In the genomic region with DNA sequence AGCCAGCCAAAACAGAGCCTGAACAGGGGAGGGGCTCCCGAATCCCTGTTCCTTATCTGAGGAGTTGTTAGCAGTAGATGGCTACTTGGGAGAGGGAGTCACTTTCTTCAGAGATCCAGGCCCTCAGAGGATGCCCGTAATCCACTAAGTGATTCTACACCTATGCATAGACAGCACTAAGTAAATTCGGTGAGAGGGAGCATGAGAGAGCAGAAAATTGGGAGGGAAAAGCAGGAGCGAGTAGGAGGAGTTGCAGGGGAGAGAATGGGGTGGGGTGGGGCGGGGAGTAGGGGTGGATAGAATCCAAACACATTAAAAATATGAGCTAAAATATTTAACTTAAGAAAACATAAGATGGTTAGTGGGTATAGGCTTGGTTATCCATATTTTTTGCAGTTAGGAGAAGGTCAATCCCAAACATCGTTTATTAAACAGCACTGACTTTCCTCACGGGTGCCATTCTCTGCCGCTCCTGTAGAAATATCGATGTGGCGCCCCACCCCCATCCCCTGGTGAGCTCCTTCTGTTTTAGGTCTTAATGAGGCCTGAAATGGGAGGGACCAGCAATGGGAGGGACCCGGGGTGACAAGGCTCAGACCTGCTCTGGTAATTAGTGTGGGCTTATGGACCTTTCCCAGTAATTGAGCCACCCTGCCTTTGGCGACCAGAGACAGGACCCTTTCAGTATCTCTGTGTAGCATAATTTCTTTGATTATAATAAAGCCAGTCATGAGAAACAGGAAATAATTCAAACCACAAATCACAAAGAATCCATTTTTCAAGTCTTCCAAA, we compare ENCODE assay signal across 12 mouse cellular contexts.
DNase-seq lines count a peak whose midpoint lies in the region; ATAC-seq lines count a peak whose summit lies in the region.
"Had no signal": no experiment of that assay in that cellular context is flagged by ENCODE, and none has a peak within 500 bp of the region (broad histone marks: within the 10 kb centered on the region; RNA-seq: fewer than 3 reads in every experiment).

No protein-coding gene starts in this region.

- peak; percentile 18 for DNase-seq in embryo, embryonic 10 days (ENCODE audit: low spot score)
- no peak for DNase-seq in embryo, embryonic 9.5 days (ENCODE audit: extremely low spot score)
- DNase-seq in retina, embryonic 14.5 days (ENCODE audit: low spot score): peak; percentile 72
- DNase-seq in gastrocnemius, postnatal 25 days: no peak
- no peak for DNase-seq in spleen, adult 18-20 months
- DNase-seq: gastrocnemius, postnatal 10 days; lung, postnatal 4 days had no signal

- no peaks in the 10 kb centered on the region for H3K27me3 ChIP-seq in midbrain, embryonic 12.5 days
- no peaks in the 10 kb centered on the region for H3K27me3 ChIP-seq in midbrain, embryonic 15.5 days (replicated peaks)
- H3K27me3 ChIP-seq in hindbrain, embryonic 15.5 days: no peaks in the 10 kb centered on the region
- H3K27me3 ChIP-seq: stomach, embryonic 15.5 days had no signal

- H3K36me3 ChIP-seq in midbrain, embryonic 12.5 days: no peaks in the 10 kb centered on the region
- no peaks in the 10 kb centered on the region for H3K36me3 ChIP-seq in midbrain, embryonic 15.5 days (replicated peaks)
- H3K36me3 ChIP-seq in hindbrain, embryonic 15.5 days: no peaks in the 10 kb centered on the region
- H3K36me3 ChIP-seq: stomach, embryonic 15.5 days had no signal

- H3K9ac ChIP-seq in midbrain, embryonic 12.5 days (replicated peaks): no peak overlapping the region
- no peak overlapping the region for H3K9ac ChIP-seq in midbrain, embryonic 15.5 days
- H3K9ac ChIP-seq in hindbrain, embryonic 15.5 days: no peak overlapping the region
- H3K9ac ChIP-seq: stomach, embryonic 15.5 days had no signal

- H3K27ac ChIP-seq in midbrain, embryonic 12.5 days (replicated peaks): no peak overlapping the region
- no peak overlapping the region for H3K27ac ChIP-seq in midbrain, embryonic 15.5 days
- H3K27ac ChIP-seq in hindbrain, embryonic 15.5 days (replicated peaks): no peak overlapping the region
- H3K27ac ChIP-seq: stomach, embryonic 15.5 days had no signal

- H3K9me3 ChIP-seq in midbrain, embryonic 12.5 days: no peaks in the 10 kb centered on the region
- no peaks in the 10 kb centered on the region for H3K9me3 ChIP-seq in midbrain, embryonic 15.5 days
- H3K9me3 ChIP-seq in hindbrain, embryonic 15.5 days: no peaks in the 10 kb centered on the region
- H3K9me3 ChIP-seq: stomach, embryonic 15.5 days had no signal

- ATAC-seq in midbrain, embryonic 12.5 days (ENCODE audit: low FRiP score, low read depth): peak; percentile 73; the same call in 1 of the 2 replicates
- ATAC-seq in midbrain, embryonic 15.5 days (replicated peaks): no peak
- no peak for ATAC-seq in hindbrain, embryonic 15.5 days (ENCODE audit: low FRiP score, low read depth)
- ATAC-seq: intestine, postnatal 0 days had no signal

- H3K4me1 ChIP-seq in midbrain, embryonic 12.5 days: 0 out of 2 replicates have a peak, but pooled peaks cover 3% of the 10 kb centered on the region
- no peaks in the 10 kb centered on the region for H3K4me1 ChIP-seq in midbrain, embryonic 15.5 days
- H3K4me1 ChIP-seq in hindbrain, embryonic 15.5 days (replicated peaks): 0 out of 2 replicates have a peak, but pooled peaks cover 3% of the 10 kb centered on the region
- H3K4me1 ChIP-seq: stomach, embryonic 15.5 days had no signal

- H3K4me2 ChIP-seq in midbrain, embryonic 12.5 days (replicated peaks): 0 out of 2 replicates have a peak overlapping the region, but pooled peaks have one; percentile 2
- no peak overlapping the region for H3K4me2 ChIP-seq in midbrain, embryonic 15.5 days
- 0 out of 2 replicates have a peak overlapping the region, but pooled peaks have one; percentile 11 for H3K4me2 ChIP-seq in hindbrain, embryonic 15.5 days
- H3K4me2 ChIP-seq: stomach, embryonic 15.5 days had no signal

- WGBS in midbrain, embryonic 12.5 days: 45% methylated on average over 12 of the region's 12 CpGs
- WGBS in midbrain, embryonic 15.5 days: 50% methylated on average over 12 of the region's 12 CpGs
- WGBS in hindbrain, embryonic 15.5 days: 41% methylated on average over 12 of the region's 12 CpGs

- H3K4me3 ChIP-seq in midbrain, embryonic 12.5 days: no peak overlapping the region
- H3K4me3 ChIP-seq in midbrain, embryonic 15.5 days: no peak overlapping the region
- no peak overlapping the region for H3K4me3 ChIP-seq in hindbrain, embryonic 15.5 days
- H3K4me3 ChIP-seq: stomach, embryonic 15.5 days had no signal

Comparison
In these comparisons a context has a peak if more than half of its experiments do, and no peak if none do; other contexts are left out.
1. DNase-seq: peak in embryo, embryonic 10 days (single experiment) and retina, embryonic 14.5 days (single experiment); none in embryo, embryonic 9.5 days (single experiment), gastrocnemius, postnatal 25 days (single experiment) and spleen, adult 18-20 months (0 of 2).